Mouse (Mus musculus) lung, postnatal 0 days (tissue): ENCODE data around the gene Dgcr2. TPM values are rescaled to one million over a fixed set of nuclear protein-coding genes. Genes with fewer than 3 reads are reported as not detected.

Source experiments
- ATAC-seq: fragments of 200-750 bp; cut with Nextera tagmentation; 2 replicates; pipeline ENCODE4 v1.8.0; 2017; ENCODE audit warnings: moderate library complexity
- DNase-seq: peaks from one replicate; pipeline ENCODE4 v3.0.0-alpha.2; 2016; ENCODE audit warnings: low spot score
- H3K27ac ChIP-seq: fragments of 300-500 bp; sonication (generic); 2 replicates; pipeline ENCODE4 v1.5.1; 2014; ENCODE audit warnings: antibody characterized with exemption, mild to moderate bottlenecking, low read length, mixed read lengths
- H3K27me3 ChIP-seq: fragments of 300-500 bp; sonication (generic); replicated peaks from 2 replicates; pipeline ENCODE4 v1.6.1; 2014; ENCODE audit warnings: low read length, mixed read lengths; ENCODE audit not compliant: insufficient read depth
- H3K36me3 ChIP-seq: fragments of 300-500 bp; sonication (generic); 2 replicates; pipeline ENCODE4 v1.6.1; 2014; ENCODE audit warnings: low read length, mixed read lengths; ENCODE audit not compliant: insufficient read depth
- H3K4me1 ChIP-seq: fragments of 300-500 bp; sonication (generic); 2 replicates; pipeline ENCODE4 v1.6.1; 2014; ENCODE audit warnings: antibody characterized with exemption, low read depth, low read length, mixed read lengths; ENCODE audit not compliant: insufficient read depth
- H3K4me2 ChIP-seq: fragments of 300-500 bp; sonication (generic); replicated peaks from 2 replicates; pipeline ENCODE4 v1.6.1; 2014; ENCODE audit warnings: low read depth, mild to moderate bottlenecking, low read length, moderate library complexity, mixed read lengths
- H3K4me3 ChIP-seq: fragments of 300-500 bp; sonication (generic); 2 replicates; pipeline ENCODE4 v1.5.1; 2014; ENCODE audit warnings: low read depth, low read length
- H3K9ac ChIP-seq: fragments of 300-500 bp; sonication (generic); replicated peaks from 2 replicates; pipeline ENCODE4 v1.6.1; 2014; ENCODE audit warnings: low read depth, mild to moderate bottlenecking
- H3K9me3 ChIP-seq: fragments of 300-500 bp; sonication (generic); 2 replicates; pipeline ENCODE4 v1.6.1; 2016; ENCODE audit warnings: low read length, mixed read lengths
- CTCF ChIP-seq: IDR thresholded peaks from 2 replicates; pipeline ENCODE4 v1.5.1; 2016; ENCODE audit warnings: antibody characterized with exemption, mild to moderate bottlenecking
- EP300 ChIP-seq: IDR thresholded peaks from 2 replicates; pipeline ENCODE4 v1.6.1; 2016; ENCODE audit warnings: antibody characterized with exemption, mild to moderate bottlenecking, control low read depth
- WGBS: fragments of 180-500 bp; shearing (Covaris S2); extraction: QIAGEN DNeasy Blood & Tissue Kit; methylation state at CpG from one replicate; pipeline ENCODE4 v1.1.7; 2014; 5-methylcytosine and 5-hydroxymethylcytosine counted together
- polyA plus RNA-seq: library from polyadenylated mRNA; unstranded; fragments of >200 nt; fragmentation: Nextera tagmentation; extraction: Ambion mirVana; gene quantifications from 2 replicates; pipeline ENCODE4 v1.2.1, GENCODE M21; 2015

Gene Dgcr2
- polyA plus RNA-seq, 1 experiment from 2014 or later: 47.3 TPM

- WGBS: under 1% methylated on average over 9 of the region's 9 CpGs
- no peaks in the 10 kb centered on the region for H3K4me1 ChIP-seq
- peak overlapping the region; percentile 99 for H3K4me2 ChIP-seq
- no peaks in the 10 kb centered on the region for H3K9me3 ChIP-seq
- ATAC-seq (peak; percentile 87), DNase-seq (peak; percentile 97)
- peak overlapping the region; percentile 76 for H3K4me3 ChIP-seq
- peak; percentile 82 for TF ChIP-seq CTCF
- TF ChIP-seq EP300: no peak
- H3K27me3 ChIP-seq: no peaks in the 10 kb centered on the region
- no peaks in the 10 kb centered on the region for H3K36me3 ChIP-seq
- peak overlapping the region; percentile 79 for H3K9ac ChIP-seq
- H3K27ac ChIP-seq: peak overlapping the region; percentile 89
Measured at GRCm38 (mm10) chr16:17928627-17929104, 30.3 kb upstream of the Dgcr2 start.

DNA sequence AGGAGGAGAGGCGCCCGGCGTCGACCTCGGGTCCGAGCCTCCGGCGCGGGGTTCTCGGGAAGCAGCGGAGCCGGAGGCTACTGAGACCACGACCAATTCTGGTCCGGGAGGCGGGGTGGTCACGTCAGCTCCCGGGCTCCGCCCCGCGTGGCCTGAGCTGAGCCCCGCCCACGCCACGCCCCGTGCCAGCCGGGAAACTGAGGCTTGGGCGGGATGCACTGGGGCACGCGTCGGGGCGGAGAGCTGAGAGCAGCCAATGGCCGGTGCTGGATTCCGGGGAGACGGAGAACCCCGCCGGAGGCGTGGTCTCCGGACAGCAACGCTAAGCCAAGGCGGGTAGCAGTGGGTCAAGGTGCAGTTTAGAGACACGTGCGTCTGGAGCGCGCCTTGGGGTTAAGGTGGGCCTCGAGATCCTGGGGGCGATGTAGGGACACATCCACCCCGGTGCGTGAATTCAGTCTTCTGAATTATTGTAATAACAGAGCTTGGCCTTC is 29.8 kb upstream of the Dgcr2 start, which contains the start of gene Slc25a1:
Gene Slc25a1, minus strand, starts transcription at position 133 of the 494 bp plus-strand sequence.
- DNase-seq (peak; percentile 71), ATAC-seq (peak; percentile 74)
- H3K27ac ChIP-seq: peak within 1 kb of the TSS; percentile 89
- no peaks in the 10 kb centered on the region for H3K36me3 ChIP-seq
- H3K4me1 ChIP-seq: no peaks in the 10 kb centered on the region
- H3K4me2 ChIP-seq: peak within 1 kb of the TSS; percentile 99
- H3K9me3 ChIP-seq: no peaks in the 10 kb centered on the region
- TF ChIP-seq CTCF (no peak), EP300 (no peak)
- no peaks in the 10 kb centered on the region for H3K27me3 ChIP-seq
- H3K9ac ChIP-seq: peak within 1 kb of the TSS; percentile 79
- peak within 1 kb of the TSS; percentile 76 for H3K4me3 ChIP-seq
- WGBS: 1% methylated on average over 40 of the region's 47 CpGs

- Histone ChIP-seq H3K4me2 (peak overlapping the region; percentile 99), H3K4me3 (peak overlapping the region; percentile 76), H3K27ac (peak overlapping the region; percentile 89), H3K9ac (peak overlapping the region; percentile 79), H3K36me3 (no peaks in the 10 kb centered on the region), H3K9me3 (no peaks in the 10 kb centered on the region), H3K4me1 (peaks cover 1% of the 10 kb centered on the region; the same call in 1 of the 2 replicates), H3K27me3 (no peaks in the 10 kb centered on the region)
- peak; percentile 29 for DNase-seq
- no peak for TF ChIP-seq CTCF
- ATAC-seq: peak; percentile 8
- WGBS: 4% methylated on average over 42 of the region's 72 CpGs
Measured at GRCm38 (mm10) chr16:17927351-17928082, 29.2 kb upstream of the Dgcr2 start.

GRCm38 (mm10) chr16:17922163-17922538 is 23.8 kb upstream of the Dgcr2 start:
- Histone ChIP-seq H3K9ac (peak overlapping the region; percentile 80), H3K4me1 (peaks cover 15% of the 10 kb centered on the region; the same call in 1 of the 2 replicates), H3K27ac (peak overlapping the region; percentile 70), H3K4me3 (peak overlapping the region; percentile 63), H3K27me3 (peaks cover 6% of the 10 kb centered on the region; the same call in 1 of the 2 replicates), H3K36me3 (no peaks in the 10 kb centered on the region), H3K9me3 (no peaks in the 10 kb centered on the region), H3K4me2 (peak overlapping the region; percentile 90)
- TF ChIP-seq EP300 (no peak), CTCF (no peak)
- ATAC-seq: peak; percentile 11
- WGBS: under 1% methylated on average over 14 of the region's 14 CpGs
- no peak for DNase-seq

DNA sequence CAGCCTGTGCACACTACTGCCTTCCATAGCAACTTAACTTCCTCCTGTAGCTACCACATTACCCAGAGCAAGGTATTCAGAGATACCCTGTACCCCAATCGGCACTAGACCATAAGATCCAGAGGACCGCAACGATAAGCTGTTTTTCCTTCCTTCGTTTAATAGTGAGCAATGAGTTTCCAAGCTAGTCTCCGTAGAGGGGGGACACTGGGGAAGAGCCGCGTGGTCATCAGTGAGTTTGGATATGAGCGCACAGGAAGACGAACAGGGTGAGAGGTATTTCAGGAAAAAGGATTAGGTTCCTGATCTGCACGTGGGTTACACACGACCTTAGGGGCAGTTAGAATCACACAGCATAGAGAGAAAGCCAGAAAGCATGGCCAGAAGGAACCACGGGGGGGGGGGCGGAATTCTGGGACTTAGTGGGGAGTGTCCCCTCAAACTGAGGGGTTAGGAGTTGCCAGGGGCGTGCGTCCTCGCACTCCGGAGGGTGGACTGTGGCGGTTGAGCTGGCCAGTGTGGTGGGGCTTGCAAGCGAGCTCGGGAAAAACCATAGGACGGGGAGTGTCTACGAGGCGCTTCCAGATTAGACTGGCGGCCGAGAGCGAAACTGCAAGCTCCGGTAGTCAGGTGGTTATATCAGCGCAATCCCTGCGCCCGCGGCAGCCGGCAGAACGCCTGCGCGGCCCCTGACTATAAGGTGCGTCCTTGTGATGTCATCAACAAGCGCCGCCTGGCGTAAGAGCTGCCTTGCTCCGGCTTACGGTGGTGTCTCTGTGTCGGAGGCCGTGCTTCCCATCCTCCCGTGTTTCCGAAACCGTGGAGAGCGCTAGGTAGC is 23.2 kb upstream of the Dgcr2 start:
- Histone ChIP-seq H3K27ac (peak overlapping the region; percentile 75), H3K4me3 (peak overlapping the region; percentile 63), H3K27me3 (peaks cover 8% of the 10 kb centered on the region; the same call in 1 of the 2 replicates), H3K9ac (peak overlapping the region; percentile 80), H3K4me1 (peaks cover 15% of the 10 kb centered on the region; the same call in 1 of the 2 replicates), H3K4me2 (peak overlapping the region; percentile 90), H3K36me3 (no peaks in the 10 kb centered on the region), H3K9me3 (no peaks in the 10 kb centered on the region)
- 2% methylated on average over 47 of the region's 47 CpGs for WGBS
- DNase-seq (peak; percentile 98), ATAC-seq (peak; percentile 98)
- TF ChIP-seq EP300 (no peak), CTCF (peak; percentile 71)

DNA sequence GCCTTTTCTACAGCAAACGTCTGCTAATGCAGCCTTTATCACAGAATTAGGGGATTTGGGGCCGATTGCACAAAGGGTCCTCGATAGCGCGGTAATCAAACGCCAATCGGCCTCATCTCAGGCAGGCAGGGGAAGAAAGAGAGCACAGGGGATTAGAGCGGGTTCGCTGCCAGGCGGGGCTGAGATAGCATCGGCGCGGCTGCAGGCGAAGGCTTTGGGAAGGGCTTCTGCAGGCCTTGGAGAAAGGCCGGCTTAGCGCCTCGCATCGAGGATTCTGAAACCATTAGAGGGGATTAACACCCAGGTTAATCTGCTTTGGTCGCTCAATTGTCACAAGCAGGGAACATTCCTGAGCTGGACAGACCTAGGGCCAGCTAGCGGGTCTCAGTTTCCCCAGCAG is 22.2 kb upstream of the Dgcr2 start:
- Histone ChIP-seq H3K36me3 (no peaks in the 10 kb centered on the region), H3K27me3 (peaks cover 15% of the 10 kb centered on the region; the same call in 1 of the 2 replicates), H3K9ac (no peak overlapping the region), H3K4me2 (0 out of 2 replicates have a peak overlapping the region, but pooled peaks have one; percentile 90), H3K27ac (no peak overlapping the region), H3K4me1 (peaks cover 15% of the 10 kb centered on the region; the same call in 1 of the 2 replicates), H3K9me3 (no peaks in the 10 kb centered on the region), H3K4me3 (no peak overlapping the region)
- TF ChIP-seq CTCF: no peak
- no peak for TF ChIP-seq EP300
- WGBS: 15% methylated on average over 20 of the region's 20 CpGs
- no peak for ATAC-seq
- no peak for DNase-seq
